Mouse (Mus musculus) myocyte (in vitro differentiated cells): ENCODE data around the gene Smchd1. TPM values are rescaled to one million over a fixed set of nuclear protein-coding genes. Genes with fewer than 3 reads are reported as not detected.
A peak's percentile ranks its signal among the peaks of the same experiment; 100 is the strongest.

Experiments
- H3K27me3 ChIP-seq: one replicate; pipeline ENCODE4 v1.6.1; 2011; ENCODE audit not compliant: control insufficient read depth, insufficient read depth, insufficient read length
- H3K36me3 ChIP-seq: one replicate; pipeline ENCODE4 v1.6.1; 2011; ENCODE audit not compliant: control insufficient read depth, insufficient read depth
- H3K4me2 ChIP-seq: one replicate; pipeline ENCODE4 v1.6.1; 2011; ENCODE audit warnings: low read depth, control low read depth
- H3K4me3 ChIP-seq: one replicate; pipeline ENCODE4 v1.5.1; 2011; ENCODE audit warnings: mild to moderate bottlenecking, control low read depth, moderate library complexity
- H3K79me2 ChIP-seq: one replicate; pipeline ENCODE4 v1.6.1; 2011; ENCODE audit not compliant: control insufficient read depth, insufficient read depth
- H3ac ChIP-seq: one replicate; pipeline ENCODE4 v1.6.1; 2011; ENCODE audit not compliant: control insufficient read depth, insufficient read length
- CEBPB ChIP-seq: IDR thresholded peaks from 2 replicates; pipeline ENCODE4 v1.6.1; 2011; ENCODE audit warnings: mild to moderate bottlenecking, moderate library complexity; ENCODE audit not compliant: poor library complexity, insufficient read depth, severe bottlenecking
- E2F4 ChIP-seq: IDR thresholded peaks from one replicate; pipeline ENCODE4 v1.6.1; 2011; ENCODE audit warnings: mild to moderate bottlenecking, control low read depth, moderate library complexity; ENCODE audit not compliant: insufficient read depth
- MAX ChIP-seq: IDR thresholded peaks from one replicate; pipeline ENCODE4 v1.6.1; 2011; ENCODE audit warnings: low read depth, mild to moderate bottlenecking, control low read depth
- MYOD1 ChIP-seq, 3 experiments: IDR thresholded peaks; one replicate each; pipeline ENCODE4 v1.6.1; 2011; ENCODE audit warnings: control low read depth in 2 of 3, low read depth in 2 of 3, mild to moderate bottlenecking in 2 of 3, moderate library complexity in 1 of 3; ENCODE audit not compliant: insufficient read length in 2 of 3, control insufficient read depth in 1 of 3
- MYOG ChIP-seq, 3 experiments: IDR thresholded peaks; one replicate each; pipeline ENCODE4 v1.6.1; 2011; ENCODE audit warnings: control low read depth in 2 of 3, low read depth in 2 of 3, mild to moderate bottlenecking in 2 of 3; ENCODE audit not compliant: insufficient read length in 2 of 3, control insufficient read depth in 1 of 3, insufficient read depth in 1 of 3
- POLR2A ChIP-seq: IDR thresholded peaks from one replicate; pipeline ENCODE4 v1.6.1; 2011; ENCODE audit warnings: low read depth, mild to moderate bottlenecking, control low read depth, moderate library complexity; ENCODE audit not compliant: insufficient read length
- POLR2AphosphoS2 ChIP-seq: IDR thresholded peaks from one replicate; pipeline ENCODE4 v1.6.1; 2011; ENCODE audit warnings: low read depth, control low read depth; ENCODE audit not compliant: insufficient read length
- REST ChIP-seq: IDR thresholded peaks from one replicate; pipeline ENCODE4 v1.6.1; 2011; ENCODE audit warnings: mild to moderate bottlenecking, control low read depth, moderate library complexity; ENCODE audit not compliant: insufficient read depth, insufficient read length
- SRF ChIP-seq: IDR thresholded peaks from one replicate; pipeline ENCODE4 v1.6.1; 2011; ENCODE audit warnings: low read depth; ENCODE audit not compliant: control insufficient read depth, insufficient read length
- TCF12 ChIP-seq: IDR thresholded peaks from one replicate; pipeline ENCODE4 v1.6.1; 2011; ENCODE audit warnings: mild to moderate bottlenecking, control low read depth; ENCODE audit not compliant: poor library complexity, insufficient read depth, severe bottlenecking
- TCF3 ChIP-seq: IDR thresholded peaks from one replicate; pipeline ENCODE4 v1.6.1; 2011; ENCODE audit warnings: low read depth, control low read depth; ENCODE audit not compliant: insufficient read length
- USF1 ChIP-seq: IDR thresholded peaks from one replicate; pipeline ENCODE4 v1.6.1; 2011; ENCODE audit warnings: low read depth, mild to moderate bottlenecking, control low read depth, moderate library complexity
- polyA plus RNA-seq: library from polyadenylated mRNA; unstranded; fragments of >200 nt; fragmentation: generic; extraction: Trizol; gene quantifications from one replicate; pipeline ENCODE4 v1.2.1, GENCODE M21; 2012; ENCODE audit warnings: missing spikeins

Gene Smchd1
- polyA plus RNA-seq, 1 experiment = 7.8 TPM

DNA sequence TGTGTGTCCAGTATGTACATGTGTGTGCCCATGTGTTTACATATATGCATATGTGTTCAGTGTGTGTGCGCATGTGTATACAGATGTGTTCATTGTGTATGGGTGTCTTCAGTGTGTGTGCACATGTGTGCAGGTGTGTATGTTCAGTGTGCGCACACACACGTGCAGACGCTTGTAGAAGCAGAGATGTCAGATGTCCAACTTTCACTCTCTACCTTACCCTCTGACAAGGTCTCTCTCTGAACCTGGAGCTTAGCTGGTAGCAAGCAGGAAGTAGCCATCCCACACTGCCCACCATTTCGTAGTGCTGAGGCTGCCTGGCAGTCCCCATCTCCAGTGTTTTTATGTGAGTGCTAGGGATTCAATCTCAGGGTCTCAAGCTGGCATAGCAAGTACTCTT is 166.8 kb downstream of the Smchd1 start:
- TF ChIP-seq POLR2AphosphoS2 = no peak
- no peak for TF ChIP-seq TCF3
- no peak for TF ChIP-seq MAX
- no peak for TF ChIP-seq MYOD1 (IDR thresholded peaks at IDR 0.05; ENCODE audit: control insufficient read depth in 1 of 3, insufficient read length in 2 of 3, low read depth in 2 of 3)
- TF ChIP-seq CEBPB = no peak
- no peak for TF ChIP-seq SRF
- no peak for TF ChIP-seq POLR2A
- no peak for TF ChIP-seq E2F4
- TF ChIP-seq REST = no peak
- TF ChIP-seq USF1 = no peak
- no peak for TF ChIP-seq TCF12
- TF ChIP-seq MYOG (IDR thresholded peaks at IDR 0.05; ENCODE audit: control insufficient read depth in 1 of 3, insufficient read depth in 1 of 3, insufficient read length in 2 of 3, low read depth in 2 of 3) = no peak
- no peak overlapping the region for H3ac ChIP-seq
- no peak overlapping the region for H3K4me3 ChIP-seq
- H3K4me2 ChIP-seq = no peak overlapping the region
- H3K79me2 ChIP-seq = no peaks in the 10 kb centered on the region
- H3K36me3 ChIP-seq = no peaks in the 10 kb centered on the region
- no peaks in the 10 kb centered on the region for H3K27me3 ChIP-seq

DNA sequence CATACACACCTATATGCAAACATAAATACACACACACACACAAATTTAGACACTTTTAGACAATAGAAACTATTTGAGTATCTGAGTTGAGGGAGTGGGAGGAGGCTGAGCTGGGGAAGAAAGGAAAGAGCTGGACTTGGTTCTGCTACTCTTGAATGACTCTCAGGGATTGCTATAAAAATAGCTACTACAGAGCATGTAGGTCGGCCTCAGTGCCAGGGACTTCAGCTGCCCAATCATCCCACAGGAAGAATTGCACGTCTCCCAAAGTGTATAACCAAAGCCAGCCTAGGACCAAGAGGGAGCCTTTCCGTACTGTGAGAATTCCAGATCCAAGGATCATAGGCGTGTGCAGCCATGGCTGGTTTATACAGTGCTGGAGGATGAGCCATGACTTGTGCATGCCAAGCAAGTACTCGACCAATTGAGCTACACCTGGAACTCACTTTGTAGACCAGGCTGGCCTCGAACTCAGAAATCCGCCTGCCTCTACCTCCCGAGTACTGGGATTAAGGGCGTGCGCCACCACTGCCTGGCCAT is 167.8 kb downstream of the Smchd1 start:
- TF ChIP-seq CEBPB (no peak), E2F4 (no peak), MYOG (IDR thresholded peaks at IDR 0.05; ENCODE audit: control insufficient read depth in 1 of 3, insufficient read depth in 1 of 3, insufficient read length in 2 of 3, low read depth in 2 of 3) (no peak), MYOD1 (IDR thresholded peaks at IDR 0.05; ENCODE audit: control insufficient read depth in 1 of 3, insufficient read length in 2 of 3, low read depth in 2 of 3) (no peak), REST (no peak), MAX (no peak), TCF3 (no peak), SRF (no peak), POLR2AphosphoS2 (no peak), POLR2A (no peak), USF1 (no peak), TCF12 (no peak)
- Histone ChIP-seq H3ac (no peak overlapping the region), H3K79me2 (no peaks in the 10 kb centered on the region), H3K36me3 (no peaks in the 10 kb centered on the region), H3K27me3 (no peaks in the 10 kb centered on the region), H3K4me2 (no peak overlapping the region), H3K4me3 (no peak overlapping the region)

DNA sequence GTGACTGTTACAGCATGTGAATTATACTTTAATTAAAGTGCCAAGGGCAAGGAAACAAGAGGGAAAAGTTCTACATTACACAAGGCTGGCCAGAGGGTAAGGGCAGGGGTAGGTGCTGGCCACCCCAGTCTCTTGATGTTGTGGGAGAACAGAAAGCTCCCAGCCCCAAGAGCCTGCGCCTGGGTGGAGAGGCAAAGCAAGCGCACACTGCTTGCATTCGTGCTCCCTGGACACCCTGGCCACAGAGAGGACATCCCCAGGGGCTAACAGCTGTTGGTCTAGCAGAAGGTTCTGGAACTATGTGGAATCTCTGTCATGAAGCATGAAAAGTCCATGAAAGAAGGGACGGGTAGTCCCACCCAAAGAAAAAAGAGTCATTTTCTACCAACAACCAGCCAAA is 168.4 kb downstream of the Smchd1 start:
- H3K36me3 ChIP-seq = no peaks in the 10 kb centered on the region
- no peaks in the 10 kb centered on the region for H3K79me2 ChIP-seq
- H3K4me3 ChIP-seq = no peak overlapping the region
- H3ac ChIP-seq = no peak overlapping the region
- H3K27me3 ChIP-seq = no peaks in the 10 kb centered on the region
- H3K4me2 ChIP-seq = no peak overlapping the region
- TF ChIP-seq CEBPB = no peak
- TF ChIP-seq SRF = no peak
- TF ChIP-seq REST = no peak
- no peak for TF ChIP-seq USF1
- TF ChIP-seq POLR2A = no peak
- TF ChIP-seq TCF12 = no peak
- no peak for TF ChIP-seq TCF3
- no peak for TF ChIP-seq MAX
- TF ChIP-seq E2F4 = no peak
- TF ChIP-seq MYOD1 (IDR thresholded peaks at IDR 0.05; ENCODE audit: control insufficient read depth in 1 of 3, insufficient read length in 2 of 3, low read depth in 2 of 3) = no peak
- no peak for TF ChIP-seq MYOG (IDR thresholded peaks at IDR 0.05; ENCODE audit: control insufficient read depth in 1 of 3, insufficient read depth in 1 of 3, insufficient read length in 2 of 3, low read depth in 2 of 3)
- TF ChIP-seq POLR2AphosphoS2 = no peak

DNA sequence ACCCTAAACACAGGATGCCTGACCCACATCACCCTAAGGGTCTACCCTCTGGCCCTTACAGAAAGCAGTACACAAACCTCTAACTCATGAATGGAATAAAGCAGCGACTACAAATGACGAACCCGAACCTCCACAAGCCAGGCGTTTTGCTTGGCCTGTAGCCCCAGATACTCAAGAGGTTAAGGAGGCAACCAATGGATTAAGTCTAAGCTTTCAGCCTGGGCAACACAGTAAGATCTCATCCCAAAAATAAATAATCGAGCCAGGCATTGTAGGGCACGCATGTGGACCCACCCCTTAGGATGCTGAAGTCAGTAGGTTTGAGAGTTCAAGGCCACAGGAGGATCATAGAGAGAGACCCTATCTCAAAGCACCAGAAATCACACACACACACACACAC is 169.1 kb downstream of the Smchd1 start:
- no peaks in the 10 kb centered on the region for H3K27me3 ChIP-seq
- H3K36me3 ChIP-seq = no peaks in the 10 kb centered on the region
- H3K79me2 ChIP-seq = no peaks in the 10 kb centered on the region
- H3ac ChIP-seq = no peak overlapping the region
- TF ChIP-seq TCF12 (no peak), USF1 (no peak), MYOD1 (IDR thresholded peaks at IDR 0.05; ENCODE audit: control insufficient read depth in 1 of 3, insufficient read length in 2 of 3, low read depth in 2 of 3) (no peak), POLR2A (no peak)
- H3K4me3 ChIP-seq = no peak overlapping the region
- H3K4me2 ChIP-seq = no peak overlapping the region

DNA sequence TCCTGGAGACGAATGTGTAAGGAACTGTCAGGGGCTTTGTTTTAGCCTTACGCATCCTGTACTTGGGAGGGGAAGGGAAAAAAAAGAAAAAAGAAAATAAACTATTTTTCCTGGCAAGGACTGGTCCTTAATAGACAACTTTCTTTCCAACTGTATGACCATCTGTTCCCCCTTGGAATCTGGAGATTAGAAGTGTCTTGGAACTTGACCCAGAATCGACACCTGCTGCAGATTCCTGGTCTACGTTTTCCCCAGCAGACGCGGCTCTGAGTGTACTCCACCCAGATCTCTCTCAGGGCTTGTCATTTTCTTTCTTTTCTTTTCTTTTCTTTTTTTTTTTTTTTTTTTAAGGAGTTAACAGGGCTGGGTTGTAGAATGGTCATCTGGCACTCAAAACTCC is 171.7 kb downstream of the Smchd1 start:
- H3K36me3 ChIP-seq = no peaks in the 10 kb centered on the region
- TF ChIP-seq MYOD1 (IDR thresholded peaks at IDR 0.05; ENCODE audit: control insufficient read depth in 1 of 3, insufficient read length in 2 of 3, low read depth in 2 of 3) (peak in 2 of 3 experiments; percentile 38 to 44), REST (no peak), TCF12 (peak; percentile 29), USF1 (no peak), MYOG (IDR thresholded peaks at IDR 0.05; ENCODE audit: control insufficient read depth in 1 of 3, insufficient read depth in 1 of 3, insufficient read length in 2 of 3, low read depth in 2 of 3) (peak in 2 of 3 experiments; percentile 27 to 42), TCF3 (no peak), CEBPB (no peak), MAX (no peak), SRF (no peak), POLR2AphosphoS2 (no peak)
- H3K79me2 ChIP-seq = no peaks in the 10 kb centered on the region
- H3K4me2 ChIP-seq = peak overlapping the region; percentile 3
- H3K27me3 ChIP-seq = no peaks in the 10 kb centered on the region
- H3K4me3 ChIP-seq = no peak overlapping the region
- no peak overlapping the region for H3ac ChIP-seq
